Mouse (Mus musculus) ES-E14 (cell line): ENCODE data around the gene Kcnk4. TPM values are rescaled to one million over a fixed set of nuclear protein-coding genes. Genes with fewer than 3 reads are reported as not detected.
A peak's percentile ranks its signal among the peaks of the same experiment; 100 is the strongest.

ENCODE experiments used
- DNase-seq: peaks from one replicate; pipeline ENCODE4 v3.0.0-alpha.2; 2013; ENCODE audit warnings: low read depth, low spot score
- H3K27ac ChIP-seq: 2 replicates; pipeline ENCODE4 v1.5.1; 2012; ENCODE audit warnings: low read depth, mild to moderate bottlenecking, low read length, moderate library complexity, mixed read lengths; ENCODE audit not compliant: poor library complexity, insufficient read depth, severe bottlenecking
- H3K36me3 ChIP-seq: 2 replicates; pipeline ENCODE4 v1.6.1; 2012; ENCODE audit warnings: mild to moderate bottlenecking, low read length, moderate library complexity, mixed read lengths; ENCODE audit not compliant: control insufficient read depth, poor library complexity, insufficient read depth, severe bottlenecking
- H3K4me1 ChIP-seq, 2 experiments: fragments of 150-350 bp in 1 of 2; sonication (generic) in 1 of 2; 2 replicates each; pipeline ENCODE4 v1.6.1; 2012; ENCODE audit warnings: low read length in 2 of 2, mild to moderate bottlenecking in 1 of 2, mixed read lengths in 1 of 2; ENCODE audit not compliant: control insufficient read depth in 2 of 2, insufficient read depth in 2 of 2, poor library complexity in 1 of 2
- H3K4me3 ChIP-seq, 2 experiments: fragments of 150-350 bp in 1 of 2; sonication (generic) in 1 of 2; 2 replicates each; pipeline ENCODE4 v1.5.1; 2012; ENCODE audit warnings: low read length in 2 of 2, low read depth in 1 of 2, mild to moderate bottlenecking in 1 of 2, mixed read lengths in 1 of 2; ENCODE audit not compliant: insufficient read depth in 1 of 2, poor library complexity in 1 of 2, severe bottlenecking in 1 of 2
- H3K9ac ChIP-seq: 2 replicates; pipeline ENCODE4 v1.6.1; 2012; ENCODE audit warnings: low read depth, mild to moderate bottlenecking, low read length, mixed read lengths; ENCODE audit not compliant: poor library complexity, insufficient read depth, severe bottlenecking
- H3K9me3 ChIP-seq: fragments of 150-350 bp; sonication (generic); 2 replicates; pipeline ENCODE4 v1.6.1; 2012; ENCODE audit warnings: low read depth, mild to moderate bottlenecking, low read length; ENCODE audit not compliant: control insufficient read depth, insufficient read depth
- CHD2 ChIP-seq: IDR thresholded peaks from 2 replicates; pipeline ENCODE4 v1.6.1; 2014; ENCODE audit warnings: mild to moderate bottlenecking, low read depth, low read length, inconsistent platforms
- HCFC1 ChIP-seq: IDR thresholded peaks from 2 replicates; pipeline ENCODE4 v1.6.1; 2012; ENCODE audit warnings: low read length, inconsistent platforms, borderline replicate concordance; ENCODE audit not compliant: insufficient read depth
- MAFK ChIP-seq: IDR thresholded peaks from 2 replicates; pipeline ENCODE4 v1.6.1; 2014; ENCODE audit warnings: mild to moderate bottlenecking, low read depth, low read length, inconsistent platforms; ENCODE audit not compliant: insufficient read depth
- ZC3H11A ChIP-seq: IDR thresholded peaks from 2 replicates; pipeline ENCODE4 v1.6.1; 2012; ENCODE audit warnings: low read depth, mild to moderate bottlenecking, inconsistent platforms, low read length, borderline replicate concordance
- ZNF384 ChIP-seq: IDR thresholded peaks from 2 replicates; pipeline ENCODE4 v1.6.1; 2012; ENCODE audit warnings: low read depth, low read length, inconsistent platforms
- in situ Hi-C, 2 experiments: fragments of 600-800 bp; cut with MboI; formaldehyde crosslinking; loops; one replicate each; pipeline ENCODE4 v1.15.1; 2025; ENCODE audit warnings: low sequenced_read_pairs in 2 of 2, inconsistent platforms in 1 of 2; ENCODE audit not compliant: unreplicated experiment in 2 of 2
- total RNA-seq: library from RNA; depleted of rRNA; stranded (reverse); fragments of 300-350 nt; gene quantifications from 2 replicates; pipeline ENCODE4 v1.2.3, GENCODE M21; 2012

The Kcnk4 gene
- total RNA-seq, 1 experiment: 4.4 TPM

GRCm38 (mm10) chr19:6925611-6926329, 8.5 kb downstream of the Kcnk4 start:
- no peak for TF ChIP-seq MAFK
- TF ChIP-seq ZNF384: no peak
- TF ChIP-seq CHD2: no peak
- no peak for TF ChIP-seq HCFC1
- no peak for TF ChIP-seq ZC3H11A
- Histone ChIP-seq H3K4me1 (peaks cover 3 to 15% of the 10 kb centered on the region in 2 experiments), H3K9me3 (no peaks in the 10 kb centered on the region), H3K4me3 (peak overlapping the region; percentile 28 to 46), H3K9ac (peak overlapping the region; percentile 59), H3K27ac (no peak overlapping the region), H3K36me3 (no peaks in the 10 kb centered on the region)
- no peak for DNase-seq
- in situ Hi-C loops: no loop called here

GRCm38 (mm10) chr19:6925307-6925573, 9.1 kb downstream of the Kcnk4 start, which contains the start of gene Catsperz:
Gene Catsperz, minus strand, starts transcription at chr19:6925380.
- peak within 1 kb of the TSS; percentile 59 for H3K9ac ChIP-seq
- H3K27ac ChIP-seq: no peak within 1 kb of the TSS
- TF ChIP-seq HCFC1 (no peak), ZNF384 (no peak), MAFK (no peak), ZC3H11A (no peak)
- no peak for DNase-seq
- H3K9me3 ChIP-seq: no peaks in the 10 kb centered on the region
- in situ Hi-C loops: no loop called here
- peaks cover 3 to 15% of the 10 kb centered on the region in 2 experiments for H3K4me1 ChIP-seq
- H3K4me3 ChIP-seq: peak within 1 kb of the TSS; percentile 42 to 46
- H3K36me3 ChIP-seq: no peaks in the 10 kb centered on the region

GRCm38 (mm10) chr19:6924461-6925306, 9.6 kb downstream of the Kcnk4 start:
- DNase-seq: peak; percentile 61
- H3K4me1 ChIP-seq: peaks cover 3 to 19% of the 10 kb centered on the region in 2 experiments; a peak in 3 of 4 replicates
- in situ Hi-C loops: no loop called here
- H3K36me3 ChIP-seq: peaks cover 2% of the 10 kb centered on the region; the same call in 1 of the 2 replicates
- peak overlapping the region; percentile 28; the same call in 1 of the 2 replicates for H3K9ac ChIP-seq
- no peak overlapping the region for H3K27ac ChIP-seq
- no peaks in the 10 kb centered on the region for H3K9me3 ChIP-seq
- peak overlapping the region; percentile 35 to 42 for H3K4me3 ChIP-seq
- TF ChIP-seq ZC3H11A: 0 out of 2 replicates have a peak, but pooled peaks have one; percentile 15
- no peak for TF ChIP-seq MAFK
- TF ChIP-seq HCFC1: no peak
- no peak for TF ChIP-seq ZNF384

GRCm38 (mm10) chr19:6922901-6923735, 11.2 kb downstream of the Kcnk4 start:
- Histone ChIP-seq H3K27ac (no peak overlapping the region), H3K9me3 (no peaks in the 10 kb centered on the region), H3K9ac (no peak overlapping the region), H3K4me1 (peaks cover 3 to 19% of the 10 kb centered on the region in 2 experiments; a peak in 3 of 4 replicates), H3K36me3 (peaks cover 2% of the 10 kb centered on the region; the same call in 1 of the 2 replicates), H3K4me3 (no peak overlapping the region)
- in situ Hi-C loops: no loop called here
- no peak for TF ChIP-seq MAFK
- no peak for TF ChIP-seq CHD2
- no peak for TF ChIP-seq ZC3H11A
- no peak for TF ChIP-seq HCFC1
- TF ChIP-seq ZNF384: no peak
- no peak for DNase-seq
